Mouse (Mus musculus): ENCODE results near the gene Ppp1r36. TPM values are rescaled to one million over a fixed set of nuclear protein-coding genes. Genes with fewer than 3 reads are reported as not detected.

The Ppp1r36 gene
- polyA plus RNA-seq, 1 experiment from 2014 or later = 1.3 TPM

- Histone ChIP-seq H3K9ac (ENCODE audit: low read depth, low read length) (peak overlapping the region; percentile 17; the same call in 1 of the 2 replicates), H3K36me3 (ENCODE audit: control insufficient read depth, insufficient read depth, low read length) (no peaks in the 10 kb centered on the region), H3K9me3 (ENCODE audit: control insufficient read depth, low read length) (no peaks in the 10 kb centered on the region), H3K27ac (ENCODE audit: low read depth, low read length) (no peak overlapping the region), H3K27me3 (replicated peaks; ENCODE audit: control insufficient read depth, insufficient read depth, low read length) (peaks cover 21% of the 10 kb centered on the region), H3K4me1 (ENCODE audit: control insufficient read depth, insufficient read depth, low read depth, low read length) (peaks cover 20% of the 10 kb centered on the region), H3K4me2 (ENCODE audit: low read length) (peak overlapping the region; percentile 93), H3K4me3 (ENCODE audit: low read length) (peak overlapping the region; percentile 80)
- WGBS = 3% methylated on average over 64 of the region's 64 CpGs
- no peak for ATAC-seq
These were observed 12.0 kb upstream of the Ppp1r36 start for GRCm38 (mm10) chr12:76405183-76405970.

- Histone ChIP-seq H3K4me1 (ENCODE audit: control insufficient read depth, insufficient read depth, low read depth, low read length) (peaks cover 20% of the 10 kb centered on the region), H3K9ac (ENCODE audit: low read depth, low read length) (no peak overlapping the region; the same call in 1 of the 2 replicates), H3K27me3 (replicated peaks; ENCODE audit: control insufficient read depth, insufficient read depth, low read length) (peaks cover 21% of the 10 kb centered on the region), H3K36me3 (ENCODE audit: control insufficient read depth, insufficient read depth, low read length) (no peaks in the 10 kb centered on the region), H3K9me3 (ENCODE audit: control insufficient read depth, low read length) (no peaks in the 10 kb centered on the region), H3K27ac (ENCODE audit: low read depth, low read length) (no peak overlapping the region), H3K4me2 (ENCODE audit: low read length) (peak overlapping the region; percentile 93), H3K4me3 (ENCODE audit: low read length) (peak overlapping the region; percentile 80)
- no peak for ATAC-seq
- WGBS = 3% methylated on average over 23 of the region's 23 CpGs
These were observed 11.4 kb upstream of the Ppp1r36 start for GRCm38 (mm10) chr12:76405971-76406370.

- no peaks in the 10 kb centered on the region for H3K36me3 ChIP-seq (ENCODE audit: control insufficient read depth, insufficient read depth, low read length)
- H3K9me3 ChIP-seq (ENCODE audit: control insufficient read depth, low read length) = no peaks in the 10 kb centered on the region
- no peak overlapping the region for H3K27ac ChIP-seq (ENCODE audit: low read depth, low read length)
- H3K9ac ChIP-seq (ENCODE audit: low read depth, low read length) = no peak overlapping the region
- no peak for ATAC-seq
- H3K4me3 ChIP-seq (ENCODE audit: low read length) = no peak overlapping the region
- peaks cover 21% of the 10 kb centered on the region for H3K27me3 ChIP-seq (replicated peaks; ENCODE audit: control insufficient read depth, insufficient read depth, low read length)
- 35% methylated on average over 1 of the region's 1 CpGs for WGBS
- no peak overlapping the region for H3K4me2 ChIP-seq (ENCODE audit: low read length)
- H3K4me1 ChIP-seq (ENCODE audit: control insufficient read depth, insufficient read depth, low read depth, low read length) = peaks cover 20% of the 10 kb centered on the region
These were observed 10.2 kb upstream of the Ppp1r36 start for GRCm38 (mm10) chr12:76407184-76407583.

GRCm38 (mm10) chr12:76409166-76409565 is 8.2 kb upstream of the Ppp1r36 start:
- no peak for ATAC-seq
- no peak overlapping the region for H3K27ac ChIP-seq (ENCODE audit: low read depth, low read length)
- WGBS = 77% methylated on average over 4 of the region's 4 CpGs

GRCm38 (mm10) chr12:76415383-76416010 is 1.8 kb upstream of the Ppp1r36 start:
- H3K36me3 ChIP-seq (ENCODE audit: control insufficient read depth, insufficient read depth, low read length) = no peaks in the 10 kb centered on the region
- no peaks in the 10 kb centered on the region for H3K9me3 ChIP-seq (ENCODE audit: control insufficient read depth, low read length)
- WGBS = 90% methylated on average over 11 of the region's 12 CpGs
- no peak overlapping the region for H3K9ac ChIP-seq (ENCODE audit: low read depth, low read length)
- H3K4me2 ChIP-seq (ENCODE audit: low read length) = no peak overlapping the region
- no peak overlapping the region for H3K4me3 ChIP-seq (ENCODE audit: low read length)
- H3K4me1 ChIP-seq (ENCODE audit: control insufficient read depth, insufficient read depth, low read depth, low read length) = no peaks in the 10 kb centered on the region; the same call in 1 of the 2 replicates
- H3K27ac ChIP-seq (ENCODE audit: low read depth, low read length) = no peak overlapping the region
- H3K27me3 ChIP-seq (replicated peaks; ENCODE audit: control insufficient read depth, insufficient read depth, low read length) = peaks cover 2% of the 10 kb centered on the region
- ATAC-seq = no peak

More at GRCm38 (mm10) chr12:76409166-76409565, 8.2 kb upstream of the Ppp1r36 start:
- H3K9ac ChIP-seq (ENCODE audit: low read depth, low read length) = no peak overlapping the region
- H3K4me3 ChIP-seq (ENCODE audit: low read length) = no peak overlapping the region
- peaks cover 14% of the 10 kb centered on the region for H3K4me1 ChIP-seq (ENCODE audit: control insufficient read depth, insufficient read depth, low read depth, low read length)
- H3K36me3 ChIP-seq (ENCODE audit: control insufficient read depth, insufficient read depth, low read length) = no peaks in the 10 kb centered on the region
- peaks cover 18% of the 10 kb centered on the region for H3K27me3 ChIP-seq (replicated peaks; ENCODE audit: control insufficient read depth, insufficient read depth, low read length)
- no peak overlapping the region for H3K4me2 ChIP-seq (ENCODE audit: low read length)
- no peaks in the 10 kb centered on the region for H3K9me3 ChIP-seq (ENCODE audit: control insufficient read depth, low read length)

GRCm38 (mm10) chr12:76418346-76418745 is 1.0 kb downstream of the Ppp1r36 start:
- no peaks in the 10 kb centered on the region for H3K9me3 ChIP-seq (ENCODE audit: control insufficient read depth, low read length)
- no peak overlapping the region for H3K9ac ChIP-seq (ENCODE audit: low read depth, low read length)
- no peak overlapping the region for H3K27ac ChIP-seq (ENCODE audit: low read depth, low read length)
- no peaks in the 10 kb centered on the region; the same call in 1 of the 2 replicates for H3K4me1 ChIP-seq (ENCODE audit: control insufficient read depth, insufficient read depth, low read depth, low read length)
- no peak overlapping the region for H3K4me3 ChIP-seq (ENCODE audit: low read length)
- H3K27me3 ChIP-seq (replicated peaks; ENCODE audit: control insufficient read depth, insufficient read depth, low read length) = peaks cover 2% of the 10 kb centered on the region
- ATAC-seq = no peak
- no peak overlapping the region for H3K4me2 ChIP-seq (ENCODE audit: low read length)
- WGBS = 98% methylated on average over 5 of the region's 5 CpGs
- no peaks in the 10 kb centered on the region for H3K36me3 ChIP-seq (ENCODE audit: control insufficient read depth, insufficient read depth, low read length)

GRCm38 (mm10) chr12:76425256-76425655 is 7.9 kb downstream of the Ppp1r36 start:
- Histone ChIP-seq H3K36me3 (ENCODE audit: control insufficient read depth, insufficient read depth, low read length) (no peaks in the 10 kb centered on the region), H3K27me3 (replicated peaks; ENCODE audit: control insufficient read depth, insufficient read depth, low read length) (no peaks in the 10 kb centered on the region), H3K27ac (ENCODE audit: low read depth, low read length) (no peak overlapping the region), H3K9ac (ENCODE audit: low read depth, low read length) (no peak overlapping the region), H3K4me1 (ENCODE audit: control insufficient read depth, insufficient read depth, low read depth, low read length) (no peaks in the 10 kb centered on the region), H3K4me3 (ENCODE audit: low read length) (no peak overlapping the region), H3K4me2 (ENCODE audit: low read length) (no peak overlapping the region), H3K9me3 (ENCODE audit: control insufficient read depth, low read length) (no peaks in the 10 kb centered on the region)
- 96% methylated on average over 3 of the region's 3 CpGs for WGBS
- no peak for ATAC-seq

GRCm38 (mm10) chr12:76427546-76427945 is 10.2 kb downstream of the Ppp1r36 start:
- no peak overlapping the region for H3K4me3 ChIP-seq (ENCODE audit: low read length)
- H3K27me3 ChIP-seq (replicated peaks; ENCODE audit: control insufficient read depth, insufficient read depth, low read length) = no peaks in the 10 kb centered on the region
- no peak overlapping the region for H3K9ac ChIP-seq (ENCODE audit: low read depth, low read length)
- no peaks in the 10 kb centered on the region for H3K9me3 ChIP-seq (ENCODE audit: control insufficient read depth, low read length)
- no peak for ATAC-seq
- H3K4me2 ChIP-seq (ENCODE audit: low read length) = peak overlapping the region; percentile 8; the same call in 1 of the 2 replicates
- WGBS = 58% methylated on average over 5 of the region's 5 CpGs
- no peaks in the 10 kb centered on the region for H3K4me1 ChIP-seq (ENCODE audit: control insufficient read depth, insufficient read depth, low read depth, low read length)
- no peaks in the 10 kb centered on the region for H3K36me3 ChIP-seq (ENCODE audit: control insufficient read depth, insufficient read depth, low read length)
- H3K27ac ChIP-seq (ENCODE audit: low read depth, low read length) = no peak overlapping the region

- H3K4me3 ChIP-seq (ENCODE audit: low read length) = no peak overlapping the region
- H3K27me3 ChIP-seq (replicated peaks; ENCODE audit: control insufficient read depth, insufficient read depth, low read length) = peaks cover 4% of the 10 kb centered on the region
- H3K36me3 ChIP-seq (ENCODE audit: control insufficient read depth, insufficient read depth, low read length) = no peaks in the 10 kb centered on the region
- WGBS = 48% methylated on average over 5 of the region's 5 CpGs
- H3K4me2 ChIP-seq (ENCODE audit: low read length) = no peak overlapping the region
- no peak for ATAC-seq
- no peak overlapping the region for H3K27ac ChIP-seq (ENCODE audit: low read depth, low read length)
- no peaks in the 10 kb centered on the region for H3K9me3 ChIP-seq (ENCODE audit: control insufficient read depth, low read length)
- peaks cover 5% of the 10 kb centered on the region for H3K4me1 ChIP-seq (ENCODE audit: control insufficient read depth, insufficient read depth, low read depth, low read length)
- H3K9ac ChIP-seq (ENCODE audit: low read depth, low read length) = no peak overlapping the region
These were observed 13.6 kb downstream of the Ppp1r36 start for GRCm38 (mm10) chr12:76430879-76431406.

Data from hindbrain, embryonic 16.5 days (tissue).